In the genomic region with DNA sequence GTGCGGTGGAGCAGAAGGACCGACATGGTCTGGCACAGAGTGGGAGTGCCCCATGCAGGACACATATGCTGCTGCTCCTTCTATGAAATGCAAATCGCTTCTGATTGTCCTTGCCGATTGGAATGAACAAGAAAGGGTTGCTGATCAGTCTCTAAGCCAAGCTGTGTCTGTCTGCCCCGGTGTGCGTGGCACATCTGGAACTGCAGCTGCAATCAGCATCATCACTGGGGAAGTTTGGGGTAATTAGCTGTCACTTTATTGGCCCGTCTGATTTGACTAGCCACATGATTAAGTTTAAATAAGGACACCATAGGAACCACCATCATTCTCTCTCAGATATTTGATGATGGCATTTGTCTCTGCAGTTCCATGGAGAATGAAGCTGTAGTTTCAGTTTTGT, we compare ENCODE assay signal across 23 mouse cellular contexts.
DNase-seq lines count a peak whose midpoint lies in the region; ATAC-seq and TF ChIP-seq lines count a peak whose summit lies in the region.
"Had no signal": no experiment of that assay in that cellular context is flagged by ENCODE, and none has a peak within 500 bp of the region (broad histone marks: within the 10 kb centered on the region; RNA-seq: fewer than 3 reads in every experiment).

No protein-coding gene starts in this region.

- WGBS in forebrain, postnatal 0 days: 80% methylated on average over 7 of the region's 7 CpGs
- WGBS in forebrain, embryonic 10.5 days: 88% methylated on average over 7 of the region's 7 CpGs
- 61% methylated on average over 7 of the region's 7 CpGs for WGBS in hindbrain, postnatal 0 days
- WGBS in hindbrain, embryonic 10.5 days: 77% methylated on average over 7 of the region's 7 CpGs

- H3K27ac ChIP-seq in forebrain, postnatal 0 days (ENCODE audit: low read depth, low read length): no peak overlapping the region
- no peak overlapping the region for H3K27ac ChIP-seq in forebrain, embryonic 10.5 days
- no peak overlapping the region for H3K27ac ChIP-seq in hindbrain, postnatal 0 days
- no peak overlapping the region for H3K27ac ChIP-seq in hindbrain, embryonic 10.5 days
- H3K27ac ChIP-seq: embryonic facial prominence, embryonic 13.5 days; forebrain, embryonic 15.5 days; gastrocnemius, adult 2 months; heart, embryonic 10.5 days; hindbrain, embryonic 15.5 days had no signal

- H3K9ac ChIP-seq in forebrain, postnatal 0 days: no peak overlapping the region
- no peak overlapping the region for H3K9ac ChIP-seq in hindbrain, postnatal 0 days (replicated peaks; ENCODE audit: low read length)
- H3K9ac ChIP-seq: embryonic facial prominence, embryonic 13.5 days; forebrain, embryonic 15.5 days; hindbrain, embryonic 15.5 days had no signal

- H3K9me3 ChIP-seq in forebrain, postnatal 0 days (ENCODE audit: low read length): no peaks in the 10 kb centered on the region
- no peaks in the 10 kb centered on the region for H3K9me3 ChIP-seq in forebrain, embryonic 10.5 days
- H3K9me3 ChIP-seq in hindbrain, postnatal 0 days (ENCODE audit: low read length): no peaks in the 10 kb centered on the region
- no peaks in the 10 kb centered on the region for H3K9me3 ChIP-seq in hindbrain, embryonic 10.5 days
- H3K9me3 ChIP-seq: embryonic facial prominence, embryonic 13.5 days; forebrain, embryonic 15.5 days; heart, embryonic 10.5 days; hindbrain, embryonic 15.5 days had no signal

- DNase-seq in forebrain, postnatal 0 days: peak; percentile 11
- DNase-seq in forebrain, embryonic 10.5 days (ENCODE audit: extremely low spot score, low spot score): no peak
- DNase-seq in hindbrain, postnatal 0 days (ENCODE audit: low spot score): peak; percentile 1
- DNase-seq in hindbrain, embryonic 10.5 days (ENCODE audit: low spot score): no peak
- DNase-seq in right cerebral cortex, postnatal 14 days: peak; percentile 4
- DNase-seq in right cerebral cortex, adult 18-20 months: no peak
- peak; percentile 14 for DNase-seq in brain, embryonic 14.5 days (ENCODE audit: low read depth)
- DNase-seq in ovary, postnatal 10 days (ENCODE audit: low spot score): no peak
- DNase-seq: adrenal gland, postnatal 10 days; B cell, adult 2 months; cerebellum, adult 8-10 months; cerebellum, postnatal 36 days; gastrocnemius, adult 2 months; gastrocnemius, postnatal 25 days; heart, postnatal 10 days; heart, postnatal 4 days had no signal

- H3K27me3 ChIP-seq in forebrain, postnatal 0 days (ENCODE audit: insufficient read depth, low read length): no peaks in the 10 kb centered on the region
- no peaks in the 10 kb centered on the region for H3K27me3 ChIP-seq in forebrain, embryonic 10.5 days (ENCODE audit: poor library complexity, severe bottlenecking)
- H3K27me3 ChIP-seq in hindbrain, postnatal 0 days (ENCODE audit: insufficient read depth, low read length): no peaks in the 10 kb centered on the region
- no peaks in the 10 kb centered on the region for H3K27me3 ChIP-seq in hindbrain, embryonic 10.5 days (ENCODE audit: insufficient read depth, poor library complexity, severe bottlenecking)
- H3K27me3 ChIP-seq: embryonic facial prominence, embryonic 13.5 days; forebrain, embryonic 15.5 days; hindbrain, embryonic 15.5 days had no signal

- no peak overlapping the region for H3K4me2 ChIP-seq in forebrain, postnatal 0 days (ENCODE audit: low read depth)
- H3K4me2 ChIP-seq in hindbrain, postnatal 0 days (ENCODE audit: low read depth, low read length): no peak overlapping the region
- H3K4me2 ChIP-seq: embryonic facial prominence, embryonic 13.5 days; forebrain, embryonic 15.5 days; hindbrain, embryonic 15.5 days had no signal

- H3K4me3 ChIP-seq in forebrain, postnatal 0 days (ENCODE audit: low read depth, low read length): no peak overlapping the region
- no peak overlapping the region for H3K4me3 ChIP-seq in forebrain, embryonic 10.5 days
- no peak overlapping the region for H3K4me3 ChIP-seq in hindbrain, postnatal 0 days (ENCODE audit: low read length)
- H3K4me3 ChIP-seq in hindbrain, embryonic 10.5 days: no peak overlapping the region
- H3K4me3 ChIP-seq: embryonic facial prominence, embryonic 13.5 days; forebrain, embryonic 15.5 days; gastrocnemius, adult 2 months; heart, embryonic 10.5 days; hindbrain, embryonic 15.5 days had no signal

- no peak for TF ChIP-seq POLR2A in brain, embryonic 14.5 days (IDR thresholded peaks at IDR 0.05; ENCODE audit: borderline replicate concordance, extremely low read depth, insufficient read depth, insufficient read length, poor library complexity, severe bottlenecking)

- no peaks in the 10 kb centered on the region for H3K36me3 ChIP-seq in forebrain, postnatal 0 days (ENCODE audit: insufficient read depth)
- H3K36me3 ChIP-seq in forebrain, embryonic 10.5 days (replicated peaks): no peaks in the 10 kb centered on the region
- no peaks in the 10 kb centered on the region for H3K36me3 ChIP-seq in hindbrain, postnatal 0 days (ENCODE audit: insufficient read depth, low read length)
- no peaks in the 10 kb centered on the region for H3K36me3 ChIP-seq in hindbrain, embryonic 10.5 days
- H3K36me3 ChIP-seq: embryonic facial prominence, embryonic 13.5 days; forebrain, embryonic 15.5 days; heart, embryonic 10.5 days; hindbrain, embryonic 15.5 days had no signal

- ATAC-seq in forebrain, postnatal 0 days: peak; percentile 45; the same call in 1 of the 2 replicates
- no peak for ATAC-seq in hindbrain, postnatal 0 days
- ATAC-seq: CD4-positive, CD25-positive, alpha-beta regulatory T cell, adult 4 months; forebrain, embryonic 15.5 days; inflammation-experienced regulatory T-cells, adult 6 months; intestine, postnatal 0 days had no signal

- TF ChIP-seq CTCF in forebrain, postnatal 0 days (IDR thresholded peaks at IDR 0.05; ENCODE audit: low read depth): no peak
- TF ChIP-seq CTCF in hindbrain, postnatal 0 days (IDR thresholded peaks at IDR 0.05; ENCODE audit: low read depth): no peak
- no peak for TF ChIP-seq CTCF in brain, embryonic 14.5 days (IDR thresholded peaks at IDR 0.05; ENCODE audit: borderline replicate concordance, extremely low read depth, insufficient read depth, insufficient read length)

- no peaks in the 10 kb centered on the region for H3K4me1 ChIP-seq in forebrain, postnatal 0 days (ENCODE audit: insufficient read depth)
- no peaks in the 10 kb centered on the region for H3K4me1 ChIP-seq in forebrain, embryonic 10.5 days
- no peaks in the 10 kb centered on the region for H3K4me1 ChIP-seq in hindbrain, postnatal 0 days (ENCODE audit: insufficient read depth, low read length)
- H3K4me1 ChIP-seq in hindbrain, embryonic 10.5 days (replicated peaks): no peaks in the 10 kb centered on the region
- H3K4me1 ChIP-seq: embryonic facial prominence, embryonic 13.5 days; forebrain, embryonic 15.5 days; heart, embryonic 10.5 days; hindbrain, embryonic 15.5 days had no signal

Comparison
In these comparisons a context has a peak if more than half of its experiments do, and no peak if none do; other contexts are left out.
1. DNase-seq: peak in forebrain, postnatal 0 days (single experiment), hindbrain, postnatal 0 days (single experiment), right cerebral cortex, postnatal 14 days (single experiment) and brain, embryonic 14.5 days (single experiment); none in forebrain, embryonic 10.5 days (single experiment), hindbrain, embryonic 10.5 days (single experiment), right cerebral cortex, adult 18-20 months (single experiment) and ovary, postnatal 10 days (single experiment).